Mouse (Mus musculus): ENCODE measurements around the gene Tcl1. TPM values are rescaled to one million over a fixed set of nuclear protein-coding genes. Genes with fewer than 3 reads are reported as not detected.
"Not testable (repeated sequence)": the region's sequence is repeated elsewhere in the genome, so short reads cannot be mapped to it uniquely, and the experiment has no call there.

The Tcl1 gene
- polyA plus RNA-seq, 1 experiment from 2014 or later: not detected

DNA sequence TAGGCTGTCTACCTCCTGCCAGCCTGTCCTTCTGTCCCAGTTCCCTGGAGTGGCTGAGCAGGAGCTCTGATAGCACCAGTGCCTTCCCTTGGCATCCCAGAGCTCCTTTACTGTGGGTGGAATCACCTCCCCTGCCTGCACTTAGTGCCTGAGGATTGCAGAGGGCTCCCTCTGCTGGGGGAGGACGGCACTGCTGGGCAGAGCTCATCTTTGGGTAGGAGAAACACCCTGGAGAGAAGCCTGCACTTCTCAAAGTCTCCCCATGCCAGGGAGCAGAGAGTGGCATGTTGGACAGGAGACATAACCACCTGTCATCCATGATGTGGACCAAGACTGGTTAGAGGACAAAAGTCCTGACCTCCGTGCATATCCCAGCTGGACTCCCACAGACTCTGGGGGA is 33.6 kb downstream of the Tcl1 start:
- H3K9me3 ChIP-seq (ENCODE audit: control insufficient read depth, low read length); H3K9ac ChIP-seq (ENCODE audit: low read length); ATAC-seq (ENCODE audit: low FRiP score, low TSS enrichment); H3K36me3 ChIP-seq (ENCODE audit: control insufficient read depth, insufficient read depth, low read length); H3K27me3 ChIP-seq (ENCODE audit: control insufficient read depth, insufficient read depth, low read length); H3K4me3 ChIP-seq (ENCODE audit: low read depth, low read length); H3K4me2 ChIP-seq (replicated peaks; ENCODE audit: low read depth); H3K4me1 ChIP-seq (replicated peaks; ENCODE audit: control insufficient read depth, insufficient read depth); H3K27ac ChIP-seq (replicated peaks); DNase-seq (ENCODE audit: low spot score): not testable (repeated sequence)
- TF ChIP-seq CTCF (IDR thresholded peaks at IDR 0.05; ENCODE audit: low read depth): peak; percentile 61
- 48% methylated on average over 2 of the region's 2 CpGs for WGBS

- H3K4me3 ChIP-seq (ENCODE audit: low read depth, low read length); DNase-seq (ENCODE audit: low spot score); H3K9ac ChIP-seq (ENCODE audit: low read length); ATAC-seq (ENCODE audit: low FRiP score, low TSS enrichment); H3K9me3 ChIP-seq (ENCODE audit: control insufficient read depth, low read length); H3K36me3 ChIP-seq (ENCODE audit: control insufficient read depth, insufficient read depth, low read length); H3K4me1 ChIP-seq (replicated peaks; ENCODE audit: control insufficient read depth, insufficient read depth); H3K4me2 ChIP-seq (replicated peaks; ENCODE audit: low read depth); H3K27ac ChIP-seq (replicated peaks); H3K27me3 ChIP-seq (ENCODE audit: control insufficient read depth, insufficient read depth, low read length): not testable (repeated sequence)
- WGBS: 72% methylated on average over 4 of the region's 4 CpGs
Measured at GRCm38 (mm10) chr12:105181040-105181644, 41.5 kb downstream of the Tcl1 start.

DNA sequence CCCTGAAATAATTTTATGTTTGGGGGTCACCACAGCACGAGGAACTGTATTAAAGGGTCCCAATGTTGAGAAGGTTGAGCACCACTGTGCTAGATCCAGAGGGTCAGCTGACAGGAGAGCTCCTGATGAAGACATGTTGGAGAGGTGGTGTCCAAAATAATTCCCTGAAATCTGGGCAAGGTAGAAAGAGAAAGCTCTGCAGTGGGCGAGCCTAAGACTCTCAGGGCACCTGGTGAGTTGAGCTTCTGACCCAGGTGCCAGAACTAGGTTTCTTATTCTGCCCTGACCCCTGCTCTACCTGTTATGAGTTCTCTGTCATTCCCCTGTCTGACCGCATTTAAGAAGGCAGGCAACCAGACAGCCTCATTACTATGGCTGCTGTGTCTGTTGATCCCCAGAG is 46.5 kb downstream of the Tcl1 start, which contains the start of gene Tcl1b5:
TSS of gene Tcl1b5 (plus strand) at position 301 of the 400 bp plus-strand sequence.
- not testable (repeated sequence) for H3K4me1 ChIP-seq (replicated peaks; ENCODE audit: control insufficient read depth, insufficient read depth); H3K27ac ChIP-seq (replicated peaks); ATAC-seq (ENCODE audit: low FRiP score, low TSS enrichment); H3K27me3 ChIP-seq (ENCODE audit: control insufficient read depth, insufficient read depth, low read length); DNase-seq (ENCODE audit: low spot score); H3K9ac ChIP-seq (ENCODE audit: low read length); H3K4me2 ChIP-seq (replicated peaks; ENCODE audit: low read depth); H3K4me3 ChIP-seq (ENCODE audit: low read depth, low read length); H3K9me3 ChIP-seq (ENCODE audit: control insufficient read depth, low read length); H3K36me3 ChIP-seq (ENCODE audit: control insufficient read depth, insufficient read depth, low read length)
- WGBS: 60% methylated on average over 3 of the region's 3 CpGs

DNA sequence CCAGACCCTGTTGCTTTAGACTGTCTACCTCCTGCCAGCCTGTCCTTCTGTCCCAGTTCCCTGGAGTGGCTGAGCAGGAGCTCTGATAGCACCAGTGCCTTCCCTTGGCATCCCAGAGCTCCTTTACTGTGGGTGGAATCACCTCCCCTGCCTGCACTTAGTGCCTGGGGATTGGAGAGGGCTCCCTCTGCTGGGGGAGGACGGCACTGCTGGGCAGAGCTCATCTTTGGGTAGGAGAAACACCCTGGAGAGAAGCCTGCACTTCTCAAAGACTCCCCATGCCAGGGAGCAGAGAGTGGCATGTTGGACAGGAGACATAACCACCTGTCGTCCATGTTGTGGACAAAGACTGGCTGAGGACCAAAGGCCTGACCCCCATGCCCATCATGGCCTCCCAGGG is 48.3 kb downstream of the Tcl1 start:
- not testable (repeated sequence) for H3K36me3 ChIP-seq (ENCODE audit: control insufficient read depth, insufficient read depth, low read length); H3K27me3 ChIP-seq (ENCODE audit: control insufficient read depth, insufficient read depth, low read length); H3K27ac ChIP-seq (replicated peaks); H3K4me1 ChIP-seq (replicated peaks; ENCODE audit: control insufficient read depth, insufficient read depth); H3K4me2 ChIP-seq (replicated peaks; ENCODE audit: low read depth); ATAC-seq (ENCODE audit: low FRiP score, low TSS enrichment); H3K9ac ChIP-seq (ENCODE audit: low read length); H3K4me3 ChIP-seq (ENCODE audit: low read depth, low read length); H3K9me3 ChIP-seq (ENCODE audit: control insufficient read depth, low read length)
- peak; percentile 58 for TF ChIP-seq CTCF (IDR thresholded peaks at IDR 0.05; ENCODE audit: low read depth)
- peak; percentile 25 for DNase-seq (ENCODE audit: low spot score)
- WGBS: 18% methylated on average over 2 of the region's 2 CpGs

DNA sequence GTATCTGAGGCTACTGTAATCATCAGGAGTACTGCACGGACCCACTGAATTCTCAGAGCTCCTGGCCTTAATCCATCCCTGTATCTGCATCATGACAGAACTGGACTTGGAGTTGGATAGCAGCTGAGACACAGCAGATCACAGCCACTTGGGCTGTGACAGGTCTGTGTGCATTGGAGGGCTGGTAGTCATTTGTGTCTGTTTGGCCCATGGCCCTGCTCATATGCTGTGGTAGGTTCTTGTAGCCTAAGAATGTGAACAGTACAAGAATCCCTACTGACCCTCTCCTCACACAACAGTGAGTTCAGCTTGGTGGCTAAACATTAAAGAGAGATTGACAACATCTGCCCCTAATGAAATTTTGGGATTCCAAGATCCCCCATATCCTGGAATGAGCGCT is 49.2 kb downstream of the Tcl1 start:
- Histone ChIP-seq H3K4me2 (replicated peaks; ENCODE audit: low read depth) (no peak overlapping the region), H3K9me3 (ENCODE audit: control insufficient read depth, low read length) (no peaks in the 10 kb centered on the region), H3K9ac (ENCODE audit: low read length) (no peak overlapping the region), H3K27ac (replicated peaks) (no peak overlapping the region), H3K36me3 (ENCODE audit: control insufficient read depth, insufficient read depth, low read length) (no peaks in the 10 kb centered on the region), H3K27me3 (ENCODE audit: control insufficient read depth, insufficient read depth, low read length) (no peaks in the 10 kb centered on the region), H3K4me1 (replicated peaks; ENCODE audit: control insufficient read depth, insufficient read depth) (no peaks in the 10 kb centered on the region), H3K4me3 (ENCODE audit: low read depth, low read length) (no peak overlapping the region)
- no peak for TF ChIP-seq CTCF (IDR thresholded peaks at IDR 0.05; ENCODE audit: low read depth)
- TF ChIP-seq EP300 (optimal IDR thresholded peaks at IDR 0.05): no peak
- WGBS: 75% methylated on average over 2 of the region's 2 CpGs
- no peak for ATAC-seq (ENCODE audit: low FRiP score, low TSS enrichment)
- no peak for DNase-seq (ENCODE audit: low spot score)

Other genes starting within 250 kb of the Tcl1 start
- gene Syne3, start 213.0 kb downstream of the Tcl1 start, polyA plus RNA-seq (2015; fragmentation: Nextera tagmentation; extraction: Ambion mirVana): 0.62 and 0.72 TPM in 2 replicates
- gene Glrx5, start 190.1 kb downstream of the Tcl1 start, polyA plus RNA-seq (2015; fragmentation: Nextera tagmentation; extraction: Ambion mirVana): 125 and 134 TPM in 2 replicates
- not detected in 2 replicates for gene Tcl1b2, start 76.8 kb downstream of the Tcl1 start, polyA plus RNA-seq (2015; fragmentation: Nextera tagmentation; extraction: Ambion mirVana)
- gene Tcl1b1, start 63.1 kb downstream of the Tcl1 start, polyA plus RNA-seq (2015; fragmentation: Nextera tagmentation; extraction: Ambion mirVana): not detected in 2 replicates
- gene Tcl1b5, start 46.4 kb downstream of the Tcl1 start, polyA plus RNA-seq (2015; fragmentation: Nextera tagmentation; extraction: Ambion mirVana): not detected in 2 replicates
- not detected in 2 replicates for gene Tcl1b3, start 31.8 kb downstream of the Tcl1 start, polyA plus RNA-seq (2015; fragmentation: Nextera tagmentation; extraction: Ambion mirVana)
- not detected in 2 replicates for gene Tcl1b4, start 20.8 kb downstream of the Tcl1 start, polyA plus RNA-seq (2015; fragmentation: Nextera tagmentation; extraction: Ambion mirVana)
- gene Tunar, start 111.1 kb upstream of the Tcl1 start, polyA plus RNA-seq (2015; fragmentation: Nextera tagmentation; extraction: Ambion mirVana): 0.06 and 0.07 TPM in 2 replicates
- 0.50 and 0.55 TPM in 2 replicates for gene D430019H16Rik, start 231.1 kb upstream of the Tcl1 start, polyA plus RNA-seq (2015; fragmentation: Nextera tagmentation; extraction: Ambion mirVana)